Mouse (Mus musculus) neural tube, embryonic 13.5 days (tissue): ENCODE measurements around the gene Pym1. TPM values are rescaled to one million over a fixed set of nuclear protein-coding genes. Genes with fewer than 3 reads are reported as not detected.

ENCODE experiments used
- polyA plus RNA-seq: library from polyadenylated mRNA; unstranded; fragments of >200 nt; fragmentation: Nextera tagmentation; extraction: Ambion mirVana; gene quantifications from 2 replicates; pipeline ENCODE4 v1.2.1, GENCODE M21; 2015

The Pym1 gene
- polyA plus RNA-seq, 1 experiment from 2014 or later = 46.6 TPM

Other genes with a start within 250 kb of the Pym1 start
- 4.1 and 5.0 TPM in 2 replicates for gene Myl6b, start 249.2 kb upstream of the Pym1 start, polyA plus RNA-seq
- gene Esyt1, start 222.0 kb upstream of the Pym1 start, polyA plus RNA-seq = 31.5 and 35.1 TPM in 2 replicates
- gene Zc3h10, start 200.1 kb upstream of the Pym1 start, polyA plus RNA-seq = 19.4 and 19.9 TPM in 2 replicates
- 2,522 and 2,730 TPM in 2 replicates for gene Rpl41, start 198.6 kb upstream of the Pym1 start, polyA plus RNA-seq
- 124 and 136 TPM in 2 replicates for gene Pa2g4, start 181.9 kb upstream of the Pym1 start, polyA plus RNA-seq
- 9.5 and 9.9 TPM in 2 replicates for gene Erbb3, start 158.2 kb upstream of the Pym1 start, polyA plus RNA-seq
- gene Rps26, start 121.1 kb upstream of the Pym1 start, polyA plus RNA-seq = 407 and 470 TPM in 2 replicates
- gene Ikzf4, start 101.9 kb upstream of the Pym1 start, polyA plus RNA-seq = 12.1 and 13.2 TPM in 2 replicates
- 17.3 and 17.5 TPM in 2 replicates for gene Suox, start 73.8 kb upstream of the Pym1 start, polyA plus RNA-seq
- gene Rab5b, start 51.6 kb upstream of the Pym1 start, polyA plus RNA-seq = 103 and 104 TPM in 2 replicates
- 0.50 and 1.0 TPM in 2 replicates for gene Pmel, start 43.7 kb upstream of the Pym1 start, polyA plus RNA-seq
- 23.3 and 29.1 TPM in 2 replicates for gene Cdk2, start 42.9 kb upstream of the Pym1 start, polyA plus RNA-seq
- 7.8 and 8.2 TPM in 2 replicates for gene Dgka, start 3.0 kb upstream of the Pym1 start, polyA plus RNA-seq
- 0.59 and 0.63 TPM in 2 replicates for gene Mmp19, start 43.0 kb downstream of the Pym1 start, polyA plus RNA-seq
- gene Dnajc14, start 56.2 kb downstream of the Pym1 start, polyA plus RNA-seq = 54.3 and 55.4 TPM in 2 replicates
- 15.9 and 16.2 TPM in 2 replicates for gene Tmem198b, start 56.5 kb downstream of the Pym1 start, polyA plus RNA-seq
- gene Sarnp, start 69.4 kb downstream of the Pym1 start, polyA plus RNA-seq = 185 and 212 TPM in 2 replicates
- gene Ormdl2, start 73.8 kb downstream of the Pym1 start, polyA plus RNA-seq = 30.5 and 30.7 TPM in 2 replicates
- gene Gdf11, start 143.8 kb downstream of the Pym1 start, polyA plus RNA-seq = 11.8 and 13.5 TPM in 2 replicates
- gene Cd63, start 153.1 kb downstream of the Pym1 start, polyA plus RNA-seq = 228 and 241 TPM in 2 replicates
- 14.1 and 16.9 TPM in 2 replicates for gene Rdh5, start 175.0 kb downstream of the Pym1 start, polyA plus RNA-seq
- 299 and 314 TPM in 2 replicates for gene Bloc1s1, start 176.1 kb downstream of the Pym1 start, polyA plus RNA-seq
- gene Itga7, start 185.9 kb downstream of the Pym1 start, polyA plus RNA-seq = 12.1 and 15.5 TPM in 2 replicates
- 0.15 TPM in 1 of 2 replicates, not detected in the other for gene Mettl7b, start 213.1 kb downstream of the Pym1 start, polyA plus RNA-seq
- gene Olfr9, start 241.5 kb downstream of the Pym1 start, polyA plus RNA-seq = not detected in 2 replicates